Mouse (Mus musculus) E14TG2a.4 (cell line): ENCODE data around the gene Gm45716.

ENCODE experiments used
- H3K27me3 ChIP-seq: 2 replicates; pipeline ENCODE4 v1.6.1; 2014; ENCODE audit warnings: low read length, control low read depth; ENCODE audit not compliant: insufficient read depth
- H3K36me3 ChIP-seq: 2 replicates; pipeline ENCODE4 v1.6.1; 2014; ENCODE audit warnings: low read length, control low read depth; ENCODE audit not compliant: insufficient read depth
- H3K4me1 ChIP-seq: replicated peaks from 2 replicates; pipeline ENCODE4 v1.6.1; 2014; ENCODE audit warnings: low read depth, low read length, control low read depth
- H3K4me3 ChIP-seq: replicated peaks from 2 replicates; pipeline ENCODE4 v1.5.1; 2014; ENCODE audit warnings: mild to moderate bottlenecking, low read length
- H3K9me3 ChIP-seq: 2 replicates; pipeline ENCODE4 v1.6.1; 2014; ENCODE audit warnings: low read length, control low read depth
- CTCF ChIP-seq: conservative IDR thresholded peaks from 2 replicates; pipeline ENCODE4 v1.5.1; 2014; ENCODE audit warnings: low read length
- NANOG ChIP-seq: IDR thresholded peaks from 2 replicates; pipeline ENCODE4 v1.6.1; 2014; ENCODE audit warnings: borderline replicate concordance, low read length, mixed read lengths
- POU5F1 ChIP-seq: IDR thresholded peaks from 2 replicates; pipeline ENCODE4 v1.6.1; 2014; ENCODE audit warnings: low read length, borderline replicate concordance

The Gm45716 gene

GRCm38 (mm10) chr11:90291156-90291555, 103.7 kb downstream of the Gm45716 start:
- no peak overlapping the region for H3K4me3 ChIP-seq
- no peaks in the 10 kb centered on the region for H3K27me3 ChIP-seq
- TF ChIP-seq POU5F1, result no peak
- TF ChIP-seq CTCF, result no peak
- TF ChIP-seq NANOG, result no peak

DNA sequence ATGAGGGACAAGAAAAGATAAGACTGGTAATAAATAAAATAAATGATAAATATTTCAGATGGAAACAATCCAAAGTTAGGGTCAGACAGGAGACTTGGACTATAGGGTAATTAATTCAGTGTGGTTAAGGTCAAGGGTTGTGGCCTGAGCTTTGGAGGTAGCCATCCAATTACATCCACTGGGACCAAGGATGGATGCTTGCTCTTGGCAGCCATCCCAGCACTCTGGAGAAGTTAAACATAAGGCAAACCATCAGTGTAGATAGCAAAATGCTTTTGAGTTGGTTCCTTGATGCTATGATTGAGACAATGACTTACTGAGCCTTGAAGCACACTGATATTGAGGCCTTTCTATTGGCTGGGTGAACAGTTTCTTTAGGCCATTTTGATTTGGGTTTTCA, 105.3 kb downstream of the Gm45716 start:
- TF ChIP-seq CTCF, result no peak
- no peak for TF ChIP-seq NANOG
- no peak for TF ChIP-seq POU5F1
- H3K9me3 ChIP-seq, result no peaks in the 10 kb centered on the region
- no peaks in the 10 kb centered on the region for H3K36me3 ChIP-seq
- no peaks in the 10 kb centered on the region for H3K4me1 ChIP-seq
- H3K4me3 ChIP-seq, result no peak overlapping the region
- no peaks in the 10 kb centered on the region for H3K27me3 ChIP-seq

More at GRCm38 (mm10) chr11:90291156-90291555, 103.7 kb downstream of the Gm45716 start:
- H3K9me3 ChIP-seq, result no peaks in the 10 kb centered on the region
- no peaks in the 10 kb centered on the region for H3K4me1 ChIP-seq
- H3K36me3 ChIP-seq, result no peaks in the 10 kb centered on the region

DNA sequence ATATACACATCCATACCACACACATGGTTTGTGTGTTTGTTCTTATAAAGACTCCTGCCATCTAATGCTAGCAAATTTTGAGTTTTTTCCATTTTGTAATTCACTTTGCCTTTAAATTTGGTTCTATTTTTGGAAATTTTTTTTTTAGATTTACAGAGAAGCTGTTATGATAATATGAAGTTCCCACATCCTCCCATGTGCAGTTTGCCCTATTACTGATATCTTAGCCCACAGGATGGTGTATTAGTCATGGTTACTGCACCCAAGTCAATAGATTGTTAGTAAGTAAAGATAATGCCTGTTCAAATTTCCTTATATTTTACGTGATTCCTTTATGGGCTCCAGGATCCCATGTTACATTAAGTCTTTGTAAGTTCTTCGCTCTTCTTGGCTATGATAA, 107.1 kb downstream of the Gm45716 start:
- TF ChIP-seq POU5F1 (no peak), CTCF (no peak), NANOG (no peak)
- H3K27me3 ChIP-seq, result no peaks in the 10 kb centered on the region
- H3K4me1 ChIP-seq, result no peaks in the 10 kb centered on the region
- H3K4me3 ChIP-seq, result no peak overlapping the region
- H3K36me3 ChIP-seq, result no peaks in the 10 kb centered on the region
- no peaks in the 10 kb centered on the region for H3K9me3 ChIP-seq
